Mouse (Mus musculus) heart, adult 11 months (tissue): ENCODE measurements around the gene Tmem184b.

Experiments
- DNase-seq: peaks from one replicate; pipeline ENCODE4 v3.0.0; 2022

Tmem184b gene

DNA sequence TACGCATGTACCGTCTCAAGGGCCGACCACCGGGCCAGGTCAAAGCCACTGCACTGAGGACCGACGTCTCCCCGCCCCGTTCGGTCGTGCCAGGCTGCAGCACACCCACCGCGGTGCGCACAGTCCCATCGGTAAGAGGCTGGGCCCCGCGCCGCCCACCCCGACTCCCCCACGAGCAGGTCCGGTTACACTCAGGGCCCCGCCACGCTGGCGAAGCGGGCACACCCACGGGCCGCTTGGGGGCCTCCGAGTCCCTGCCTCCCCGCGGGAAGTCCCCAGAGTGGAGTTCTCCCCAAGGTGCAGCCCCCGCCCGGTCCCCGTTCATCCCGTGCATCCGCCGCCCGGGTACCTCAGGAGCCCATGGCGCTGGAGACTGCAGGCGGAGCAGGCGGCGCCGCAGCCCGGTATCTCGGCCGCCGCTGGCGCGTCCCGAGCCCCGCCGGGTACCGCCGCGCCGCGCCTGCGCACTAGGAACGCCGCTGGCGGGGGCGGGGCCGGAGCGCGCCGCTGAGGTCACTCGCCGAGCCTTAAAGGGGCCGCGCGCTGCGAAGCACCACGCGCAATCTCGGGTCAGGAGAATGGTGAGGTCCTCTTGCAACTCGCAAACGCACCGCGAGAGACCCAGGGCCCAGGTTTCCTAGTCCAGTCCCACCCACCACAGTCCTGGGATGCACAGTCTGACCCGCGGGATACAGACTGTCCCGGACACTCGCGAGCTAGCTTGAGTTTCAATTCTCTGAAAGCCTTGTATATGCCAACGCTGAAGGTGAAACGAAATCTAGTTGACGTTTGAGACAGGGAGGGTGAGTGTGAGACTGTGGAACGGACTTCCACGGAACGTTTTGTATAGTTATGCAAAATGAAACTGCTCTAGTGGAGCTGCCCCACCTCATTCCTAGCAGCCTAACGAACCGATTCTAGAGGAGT lies at the start of gene Tmem184b:
Gene Tmem184b, minus strand, starts transcription at position 734 of the 927 bp plus-strand sequence.
- peak; percentile 99 for DNase-seq

DNA sequence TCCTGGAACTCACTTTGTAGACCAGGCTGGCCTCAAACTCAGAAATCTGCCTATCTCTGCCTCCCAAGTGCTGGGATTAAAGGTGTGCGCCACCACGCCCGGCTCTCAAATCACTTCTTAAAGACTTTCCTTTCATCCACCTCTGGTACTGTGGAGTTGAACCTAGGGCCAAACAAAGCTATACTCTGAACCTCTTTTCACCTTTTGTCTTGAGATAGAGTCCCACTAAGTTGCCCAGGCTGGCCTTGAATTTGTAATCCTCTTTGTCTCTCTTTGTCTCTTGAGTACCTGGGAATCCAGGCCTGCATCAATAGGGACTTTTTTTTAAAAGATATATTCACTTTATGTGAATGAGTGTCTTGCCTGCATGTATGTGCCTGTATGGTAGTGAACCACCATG lies 44.7 kb upstream of the Tmem184b start:
- no peak for DNase-seq

- DNase-seq, result peak; percentile 95
These were observed 42.7 kb upstream of the Tmem184b start for GRCm38 (mm10) chr15:79445786-79446654.

- DNase-seq, result peak; percentile 93
These were observed 40.6 kb upstream of the Tmem184b start for GRCm38 (mm10) chr15:79443856-79444410.

DNA sequence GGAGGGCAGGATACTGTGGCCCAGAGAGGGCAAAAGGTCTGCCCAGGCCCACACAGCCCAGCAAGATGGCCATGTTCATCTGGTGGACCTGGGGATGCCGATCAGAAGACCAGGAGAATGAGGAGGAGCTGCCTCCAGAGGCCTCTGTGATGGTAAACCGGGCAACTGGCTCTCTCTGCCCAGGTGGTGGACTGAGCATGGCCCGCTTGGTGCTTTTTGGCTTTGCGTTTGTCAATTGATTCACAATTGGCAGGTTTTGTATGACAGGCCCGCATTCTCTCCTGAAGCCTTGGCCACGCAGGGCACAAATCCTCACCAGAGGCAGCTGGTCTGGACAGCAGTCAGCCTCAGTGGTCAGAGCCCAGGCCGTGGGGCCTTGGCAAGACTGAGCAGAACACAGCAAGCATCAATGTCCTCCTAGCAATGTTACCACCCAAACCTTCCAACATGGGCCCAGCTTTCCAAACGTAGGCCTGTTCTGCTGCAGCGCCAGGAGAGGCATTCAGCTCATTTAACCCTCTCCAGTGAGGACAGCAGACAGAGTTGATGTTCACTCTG lies 39.7 kb upstream of the Tmem184b start:
- peak; percentile 93 for DNase-seq

DNA sequence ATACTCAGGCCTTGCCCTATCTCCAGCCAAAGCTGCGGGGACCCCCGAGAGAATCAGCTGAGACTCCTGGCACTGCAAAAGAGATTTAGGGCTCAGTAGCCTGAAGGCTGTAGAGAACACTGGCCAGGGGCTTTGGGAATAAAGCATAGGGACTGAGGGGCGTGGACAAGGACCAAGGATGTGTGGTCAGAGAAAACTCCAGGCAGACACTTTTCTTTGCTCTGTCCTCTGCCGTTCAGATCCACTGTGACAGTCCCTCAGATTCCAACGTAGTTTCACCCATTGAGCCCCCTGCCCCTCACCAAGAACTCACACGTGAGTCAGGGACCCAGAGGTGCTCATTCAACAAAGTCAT lies 38.9 kb upstream of the Tmem184b start:
- DNase-seq, result no peak

DNA sequence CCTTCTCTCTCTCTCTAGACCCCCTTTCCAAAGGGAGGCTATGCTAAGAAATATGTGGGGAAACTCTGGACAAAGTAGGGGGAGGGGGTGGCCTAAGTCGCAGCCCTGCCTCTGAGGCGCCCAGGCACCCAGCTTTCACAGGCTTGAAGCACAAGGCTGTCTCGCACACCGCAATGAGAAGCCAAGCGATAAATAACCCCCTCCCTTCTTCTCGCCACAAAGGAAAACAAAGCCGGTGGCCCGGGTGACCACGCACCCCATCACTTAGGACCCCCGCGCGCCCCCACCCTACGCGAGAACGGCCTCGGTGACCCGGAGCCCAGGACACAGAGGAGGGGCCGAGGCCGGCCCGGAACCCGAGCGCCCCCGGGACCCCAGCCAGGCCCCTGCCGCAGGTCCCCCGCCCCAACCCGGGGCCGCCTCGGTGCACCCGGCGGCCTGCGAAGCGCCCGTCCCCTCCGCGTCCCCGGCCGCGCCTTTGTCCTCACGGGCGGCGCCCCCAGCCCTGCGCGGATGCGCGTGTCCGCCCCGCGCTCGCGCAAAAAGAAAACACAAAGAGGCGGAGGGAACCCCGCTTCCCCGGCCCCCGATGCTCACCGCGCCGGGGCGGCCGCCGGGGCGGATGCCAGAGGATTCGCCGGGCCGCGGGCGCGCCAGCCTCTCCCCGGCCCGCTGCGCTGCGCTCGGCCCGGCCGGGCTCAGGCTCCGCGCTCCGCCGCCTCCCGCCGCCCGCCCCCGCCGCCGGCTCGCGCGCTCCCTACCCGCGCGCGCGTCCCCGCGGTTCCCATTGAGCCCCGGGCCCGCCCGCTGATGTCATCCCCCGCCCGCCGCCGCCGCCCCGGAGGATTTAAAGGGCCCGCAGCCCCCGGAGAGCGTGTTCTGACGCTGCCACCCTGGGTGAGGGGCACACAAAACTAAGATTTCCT lies 38.2 kb upstream of the Tmem184b start:
- peak; percentile 99 for DNase-seq

DNA sequence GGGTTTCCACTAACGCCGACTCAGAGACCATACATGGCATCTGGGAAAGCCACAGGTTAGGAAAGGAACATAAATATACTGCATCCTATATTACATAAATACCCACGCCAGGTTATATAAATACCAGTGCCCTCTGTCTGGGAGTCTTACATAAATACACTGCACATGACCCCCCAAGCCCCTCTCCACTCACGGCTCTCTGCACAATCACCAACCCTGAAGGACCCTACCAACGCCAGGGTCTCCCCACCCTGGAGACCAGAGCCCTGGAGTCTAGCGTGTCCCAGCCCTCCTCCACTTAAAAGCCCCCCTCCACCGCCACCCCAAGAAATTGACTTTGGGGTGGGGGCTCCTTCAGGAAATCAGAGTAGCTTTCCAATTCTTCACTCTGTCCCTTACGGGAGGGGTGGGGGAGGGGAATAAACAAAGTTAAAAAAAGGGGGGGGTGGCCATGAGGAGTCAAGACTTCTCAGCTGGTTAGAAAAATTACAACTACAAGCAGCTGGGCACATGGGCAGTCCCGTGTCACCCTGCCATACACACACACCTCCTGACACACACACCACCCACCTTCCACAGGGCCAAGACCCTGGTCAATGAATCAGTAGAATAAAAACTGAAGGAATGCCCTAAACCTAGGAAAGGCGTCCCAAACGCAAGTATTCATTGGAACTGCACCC lies 37.4 kb upstream of the Tmem184b start:
- DNase-seq, result peak; percentile 94

- DNase-seq, result peak; percentile 99
These were observed 36.9 kb upstream of the Tmem184b start for GRCm38 (mm10) chr15:79440223-79440622.

- peak; percentile 87 for DNase-seq
These were observed 36.0 kb upstream of the Tmem184b start for GRCm38 (mm10) chr15:79439386-79439785.

- peak; percentile 92 for DNase-seq
These were observed 35.4 kb upstream of the Tmem184b start for GRCm38 (mm10) chr15:79438816-79439215.

- DNase-seq, result peak; percentile 96
These were observed 34.9 kb upstream of the Tmem184b start for GRCm38 (mm10) chr15:79438209-79438810.

GRCm38 (mm10) chr15:79437541-79438208 lies 34.3 kb upstream of the Tmem184b start:
- peak; percentile 94 for DNase-seq

- peak; percentile 98 for DNase-seq
These were observed 33.1 kb upstream of the Tmem184b start for GRCm38 (mm10) chr15:79436481-79436921.

GRCm38 (mm10) chr15:79435191-79435671 lies 31.9 kb upstream of the Tmem184b start:
- peak; percentile 96 for DNase-seq

DNA sequence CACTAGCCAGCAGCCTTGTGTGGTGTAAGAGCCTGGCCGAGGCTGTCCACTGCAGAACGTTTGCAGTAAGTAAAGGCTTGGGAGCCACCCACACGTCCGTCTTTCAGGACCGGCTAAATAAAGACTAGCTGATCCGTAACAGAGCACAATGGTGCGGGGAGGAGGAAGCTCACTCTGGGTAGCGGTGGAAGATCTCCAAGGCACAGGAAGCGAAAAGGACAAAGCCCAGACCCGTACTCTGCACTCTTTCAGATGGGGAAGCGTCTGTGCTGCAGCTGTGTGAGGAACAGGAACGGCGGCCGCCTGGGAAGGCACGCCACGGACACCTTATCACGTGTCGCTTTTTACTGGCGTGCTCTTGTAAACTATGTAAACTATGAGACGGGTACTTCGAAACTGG lies 29.5 kb upstream of the Tmem184b start:
- DNase-seq, result peak; percentile 96

- no peak for DNase-seq
These were observed 29.0 kb upstream of the Tmem184b start for GRCm38 (mm10) chr15:79432328-79432727.

DNA sequence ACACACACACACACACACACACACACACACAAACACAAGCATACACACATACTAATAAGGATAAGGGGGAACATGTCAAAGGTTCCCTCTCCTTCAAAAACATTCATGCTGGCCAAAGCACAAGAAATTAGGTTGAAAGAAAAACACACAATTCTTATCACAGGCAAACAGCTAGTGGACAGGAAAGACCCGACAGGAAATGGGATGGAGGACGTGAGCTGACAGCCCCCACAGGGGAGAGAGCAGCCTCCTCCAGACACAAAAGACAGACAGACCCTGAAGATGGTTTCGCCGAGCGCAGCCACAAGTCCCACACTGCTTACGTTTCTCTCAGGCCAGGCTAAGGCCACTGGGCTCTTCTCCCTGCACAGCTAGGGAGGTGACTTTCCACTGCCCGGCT lies 28.6 kb upstream of the Tmem184b start:
- DNase-seq, result peak; percentile 97

GRCm38 (mm10) chr15:79430461-79431000 lies 27.2 kb upstream of the Tmem184b start:
- peak; percentile 93 for DNase-seq

GRCm38 (mm10) chr15:79429994-79430393 lies 26.6 kb upstream of the Tmem184b start:
- DNase-seq, result peak; percentile 88
